Mouse (Mus musculus) embryonic fibroblast, embryonic 13.5 days (primary cell): ENCODE results near the gene Olfr374.

Source experiments
- CTCF ChIP-seq: IDR thresholded peaks from 2 replicates; pipeline ENCODE4 v1.5.1; 2011; ENCODE audit warnings: mild to moderate bottlenecking, control low read depth, low read length, moderate library complexity, borderline replicate concordance; ENCODE audit not compliant: insufficient read depth
- POLR2A ChIP-seq: IDR thresholded peaks from 2 replicates; pipeline ENCODE4 v1.6.1; 2011; ENCODE audit warnings: low read depth, mild to moderate bottlenecking, control low read depth, low read length, moderate library complexity

- TF ChIP-seq POLR2A (no peak), CTCF (no peak)
Measured at GRCm38 (mm10) chr8:72153382-72153781, 46.5 kb downstream of the Olfr374 start.
